Mouse (Mus musculus): ENCODE measurements around the gene Psmc3ip. TPM values are rescaled to one million over a fixed set of nuclear protein-coding genes. Genes with fewer than 3 reads are reported as not detected.

The Psmc3ip gene
- polyA plus RNA-seq, 1 experiment from 2014 or later = 18.1 TPM

DNA sequence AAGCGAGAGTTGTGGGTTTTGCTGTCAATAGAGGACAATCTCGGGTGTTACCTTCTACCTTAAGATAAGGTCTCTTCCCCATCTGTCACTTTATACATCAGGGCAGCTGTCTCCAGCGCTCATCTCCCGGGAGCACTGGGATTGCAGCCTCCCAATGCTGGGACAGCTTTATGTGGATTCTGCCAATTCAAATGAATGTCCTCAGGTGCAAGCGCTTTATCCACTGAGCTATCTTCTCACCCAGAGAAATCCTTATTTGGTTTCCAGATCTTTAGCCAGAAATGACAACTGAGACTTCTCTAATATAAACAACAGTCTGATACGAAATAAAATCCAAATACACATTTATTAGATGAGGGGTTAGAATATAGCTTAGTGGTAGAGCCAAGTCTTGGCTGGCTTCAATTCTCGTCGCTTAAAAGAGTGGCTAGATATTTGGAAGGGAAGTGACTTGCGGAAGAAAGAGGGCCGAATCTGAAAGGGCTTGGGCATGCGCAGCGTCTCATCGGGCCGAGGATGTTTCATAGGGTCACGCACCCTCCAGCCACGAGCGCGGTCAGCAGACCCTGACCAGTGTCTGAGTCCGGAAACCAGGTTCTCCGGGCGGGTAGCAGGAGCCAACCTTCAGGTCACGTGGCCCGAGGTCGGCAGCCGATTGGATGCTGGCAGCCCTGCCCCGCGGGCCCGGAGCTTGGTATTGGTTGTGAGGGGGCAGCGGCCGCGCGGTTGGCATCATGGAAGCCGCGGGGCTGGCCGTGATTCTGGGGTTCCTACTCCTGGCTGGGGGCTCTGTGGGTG, 25.6 kb downstream of the Psmc3ip start, which contains the start of gene Naglu:
TSS of gene Naglu (plus strand) at position 622 of the 798 bp plus-strand sequence.
- Histone ChIP-seq H3K9me3 (ENCODE audit: control insufficient read depth, low read length) (no peaks in the 10 kb centered on the region), H3K36me3 (ENCODE audit: control insufficient read depth, insufficient read depth, low read length) (no peaks in the 10 kb centered on the region), H3K4me3 (ENCODE audit: low read length) (peak within 1 kb of the TSS; percentile 79), H3K4me1 (ENCODE audit: control insufficient read depth, insufficient read depth, low read length) (peaks cover 14% of the 10 kb centered on the region), H3K27me3 (replicated peaks; ENCODE audit: control insufficient read depth, insufficient read depth, low read length) (no peaks in the 10 kb centered on the region), H3K9ac (ENCODE audit: low read depth, low read length) (peak within 1 kb of the TSS; percentile 81), H3K4me2 (ENCODE audit: low read depth, low read length) (peak within 1 kb of the TSS; percentile 96), H3K27ac (ENCODE audit: low read length) (0 out of 2 replicates have a peak within 1 kb of the TSS, but pooled peaks have one; percentile 60)
- WGBS = 5% methylated on average over 35 of the region's 35 CpGs
- ATAC-seq = peak; percentile 88

- Histone ChIP-seq H3K36me3 (ENCODE audit: control insufficient read depth, insufficient read depth, low read length) (no peaks in the 10 kb centered on the region), H3K27me3 (replicated peaks; ENCODE audit: control insufficient read depth, insufficient read depth, low read length) (no peaks in the 10 kb centered on the region), H3K27ac (ENCODE audit: low read length) (peak overlapping the region; percentile 34; the same call in 1 of the 2 replicates), H3K4me3 (ENCODE audit: low read length) (peak overlapping the region; percentile 35), H3K9ac (ENCODE audit: low read depth, low read length) (peak overlapping the region; percentile 44), H3K4me1 (ENCODE audit: control insufficient read depth, insufficient read depth, low read length) (peaks cover 40% of the 10 kb centered on the region), H3K4me2 (ENCODE audit: low read depth, low read length) (peak overlapping the region; percentile 50), H3K9me3 (ENCODE audit: control insufficient read depth, low read length) (no peaks in the 10 kb centered on the region)
- ATAC-seq = peak; percentile 9; the same call in 1 of the 2 replicates
- 17% methylated on average over 18 of the region's 18 CpGs for WGBS
These were observed 28.5 kb downstream of the Psmc3ip start for GRCm38 (mm10) chr11:101066549-101067412.

DNA sequence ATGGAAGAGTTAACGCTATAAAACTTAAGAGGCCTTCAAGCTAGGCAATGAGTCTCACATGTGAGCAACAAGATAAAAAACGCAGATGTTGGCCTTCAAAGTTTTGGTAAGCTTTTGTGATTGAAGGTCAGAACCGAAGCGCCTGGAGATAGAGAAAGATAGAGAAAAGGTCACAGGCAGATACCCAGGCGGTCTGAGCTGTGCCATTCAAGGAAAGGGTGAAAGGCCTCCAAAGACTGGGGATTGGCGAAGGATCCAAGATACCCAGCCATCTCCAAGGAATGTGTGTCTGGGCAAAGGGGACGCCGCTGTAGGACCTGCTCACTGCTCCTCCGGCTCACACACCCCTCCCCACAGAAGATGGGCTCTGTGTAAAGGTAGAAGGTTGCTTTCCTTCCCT, 30.2 kb downstream of the Psmc3ip start:
- Histone ChIP-seq H3K4me1 (ENCODE audit: control insufficient read depth, insufficient read depth, low read length) (peaks cover 51% of the 10 kb centered on the region), H3K4me2 (ENCODE audit: low read depth, low read length) (no peak overlapping the region), H3K9me3 (ENCODE audit: control insufficient read depth, low read length) (no peaks in the 10 kb centered on the region), H3K27ac (ENCODE audit: low read length) (peak overlapping the region; percentile 99; the same call in 1 of the 2 replicates), H3K4me3 (ENCODE audit: low read length) (no peak overlapping the region), H3K9ac (ENCODE audit: low read depth, low read length) (no peak overlapping the region), H3K27me3 (replicated peaks; ENCODE audit: control insufficient read depth, insufficient read depth, low read length) (no peaks in the 10 kb centered on the region), H3K36me3 (ENCODE audit: control insufficient read depth, insufficient read depth, low read length) (no peaks in the 10 kb centered on the region)
- WGBS = 90% methylated on average over 9 of the region's 9 CpGs
- ATAC-seq = no peak

DNA sequence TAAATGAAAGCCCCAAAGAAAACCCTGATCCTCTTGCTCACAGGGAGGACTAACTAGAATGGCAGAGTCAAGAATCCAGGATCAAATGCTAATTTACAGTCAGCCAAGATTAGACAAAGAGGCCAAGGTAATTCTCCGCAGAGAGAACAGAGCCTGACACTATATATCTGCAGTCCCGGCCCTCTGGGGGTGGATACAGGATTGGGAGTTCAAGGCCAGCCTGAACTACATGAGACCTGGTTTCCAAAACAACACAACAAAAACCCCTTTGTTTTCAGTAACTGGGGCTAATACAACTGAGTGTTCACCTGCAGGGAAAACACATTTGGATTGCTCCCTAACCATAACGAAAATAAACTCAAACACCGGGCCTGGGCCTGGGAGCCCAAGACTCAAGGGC, 30.8 kb downstream of the Psmc3ip start:
- Histone ChIP-seq H3K4me2 (ENCODE audit: low read depth, low read length) (no peak overlapping the region), H3K36me3 (ENCODE audit: control insufficient read depth, insufficient read depth, low read length) (no peaks in the 10 kb centered on the region), H3K27me3 (replicated peaks; ENCODE audit: control insufficient read depth, insufficient read depth, low read length) (no peaks in the 10 kb centered on the region), H3K9me3 (ENCODE audit: control insufficient read depth, low read length) (no peaks in the 10 kb centered on the region), H3K9ac (ENCODE audit: low read depth, low read length) (no peak overlapping the region), H3K4me3 (ENCODE audit: low read length) (no peak overlapping the region), H3K4me1 (ENCODE audit: control insufficient read depth, insufficient read depth, low read length) (peaks cover 56% of the 10 kb centered on the region), H3K27ac (ENCODE audit: low read length) (peak overlapping the region; percentile 99)
- 67% methylated on average over 4 of the region's 4 CpGs for WGBS
- ATAC-seq = no peak

GRCm38 (mm10) chr11:101063676-101064327, 31.4 kb downstream of the Psmc3ip start:
- 17% methylated on average over 12 of the region's 12 CpGs for WGBS
- no peaks in the 10 kb centered on the region for H3K27me3 ChIP-seq (replicated peaks; ENCODE audit: control insufficient read depth, insufficient read depth, low read length)
- H3K9ac ChIP-seq (ENCODE audit: low read depth, low read length) = peak overlapping the region; percentile 61
- H3K4me3 ChIP-seq (ENCODE audit: low read length) = no peak overlapping the region
- peak overlapping the region; percentile 29; the same call in 1 of the 2 replicates for H3K4me2 ChIP-seq (ENCODE audit: low read depth, low read length)
- H3K9me3 ChIP-seq (ENCODE audit: control insufficient read depth, low read length) = no peaks in the 10 kb centered on the region
- peak; percentile 81 for ATAC-seq
- H3K4me1 ChIP-seq (ENCODE audit: control insufficient read depth, insufficient read depth, low read length) = peaks cover 62% of the 10 kb centered on the region
- H3K36me3 ChIP-seq (ENCODE audit: control insufficient read depth, insufficient read depth, low read length) = no peaks in the 10 kb centered on the region
- H3K27ac ChIP-seq (ENCODE audit: low read length) = peak overlapping the region; percentile 99

DNA sequence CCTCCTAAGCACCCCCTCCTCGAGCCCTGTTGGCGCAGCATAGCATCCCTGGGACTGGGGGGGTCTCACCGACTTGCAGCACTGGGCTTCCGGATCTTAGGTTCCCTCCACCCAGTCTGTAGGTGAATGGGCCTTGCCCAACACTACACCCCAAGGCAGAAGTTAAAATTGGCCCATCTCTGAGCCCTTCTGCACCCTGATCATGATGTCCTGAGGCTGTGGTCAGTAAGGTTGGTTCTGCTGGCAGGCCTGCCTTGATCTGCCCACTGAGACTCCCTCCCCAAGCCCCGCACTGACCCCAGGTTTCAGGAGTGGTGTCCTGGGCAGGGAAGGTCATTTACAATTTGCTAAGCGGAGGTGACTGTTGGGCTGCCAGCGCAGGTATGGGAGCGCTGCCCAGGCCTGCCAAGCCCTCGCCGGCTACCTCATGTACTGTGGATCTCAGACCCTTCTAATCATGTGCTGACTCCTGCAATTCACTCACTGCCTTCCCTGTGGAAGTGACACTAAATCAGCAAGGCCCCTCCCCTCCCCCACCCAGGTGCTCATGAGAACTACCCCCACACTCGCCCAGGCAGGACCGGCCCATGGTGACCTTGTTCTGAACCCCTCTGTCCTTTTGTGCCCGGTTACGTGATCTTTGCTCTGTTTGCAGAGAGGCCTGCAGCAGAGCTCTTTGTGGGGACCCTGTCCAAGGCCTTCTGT, 32.1 kb downstream of the Psmc3ip start:
- H3K9me3 ChIP-seq (ENCODE audit: control insufficient read depth, low read length) = no peaks in the 10 kb centered on the region
- no peak overlapping the region for H3K4me3 ChIP-seq (ENCODE audit: low read length)
- ATAC-seq = peak; percentile 49; the same call in 1 of the 2 replicates
- no peaks in the 10 kb centered on the region for H3K27me3 ChIP-seq (replicated peaks; ENCODE audit: control insufficient read depth, insufficient read depth, low read length)
- H3K4me2 ChIP-seq (ENCODE audit: low read depth, low read length) = 0 out of 2 replicates have a peak overlapping the region, but pooled peaks have one; percentile 0
- H3K27ac ChIP-seq (ENCODE audit: low read length) = peak overlapping the region; percentile 99
- no peaks in the 10 kb centered on the region for H3K36me3 ChIP-seq (ENCODE audit: control insufficient read depth, insufficient read depth, low read length)
- H3K4me1 ChIP-seq (ENCODE audit: control insufficient read depth, insufficient read depth, low read length) = peaks cover 69% of the 10 kb centered on the region
- WGBS = 57% methylated on average over 14 of the region's 14 CpGs
- peak overlapping the region; percentile 61 for H3K9ac ChIP-seq (ENCODE audit: low read depth, low read length)

DNA sequence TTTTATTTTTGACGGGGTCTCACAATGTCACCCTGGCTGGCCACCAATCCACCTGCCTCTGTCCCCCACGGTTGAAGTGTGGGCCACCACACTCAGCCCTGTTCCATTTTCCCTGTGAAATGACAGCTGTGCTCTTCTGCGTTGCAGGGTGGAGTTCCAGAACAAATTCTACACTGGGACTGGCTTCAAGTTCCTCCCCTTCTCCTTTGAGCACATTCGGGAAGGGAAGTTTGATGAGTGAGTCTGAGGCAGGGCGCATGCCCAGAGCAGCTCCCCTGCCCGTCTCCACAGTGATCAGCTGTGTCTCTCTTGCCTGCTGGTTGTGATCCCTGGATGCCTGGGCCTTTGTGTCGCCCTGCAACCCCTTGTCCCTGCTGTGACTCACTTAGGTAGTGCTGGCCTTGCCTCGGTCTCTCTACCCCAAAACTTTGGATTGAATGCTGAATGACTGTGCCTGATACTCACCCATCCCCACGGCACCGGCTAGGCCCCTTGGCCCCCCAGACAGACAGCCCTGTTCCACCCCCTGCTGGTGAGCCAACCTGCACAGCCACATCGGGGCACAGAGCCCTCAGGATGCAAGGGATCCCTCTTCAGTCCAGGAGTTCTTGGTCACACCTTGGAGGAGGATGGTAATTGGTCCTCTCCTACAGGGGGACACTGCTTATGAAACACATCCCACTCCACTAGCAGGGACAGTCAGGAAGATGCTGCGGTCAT, 32.9 kb downstream of the Psmc3ip start:
- peak overlapping the region; percentile 61; the same call in 1 of the 2 replicates for H3K9ac ChIP-seq (ENCODE audit: low read depth, low read length)
- no peaks in the 10 kb centered on the region for H3K9me3 ChIP-seq (ENCODE audit: control insufficient read depth, low read length)
- peaks cover 75% of the 10 kb centered on the region for H3K4me1 ChIP-seq (ENCODE audit: control insufficient read depth, insufficient read depth, low read length)
- no peak overlapping the region for H3K4me3 ChIP-seq (ENCODE audit: low read length)
- H3K4me2 ChIP-seq (ENCODE audit: low read depth, low read length) = no peak overlapping the region
- no peak for ATAC-seq
- WGBS = 74% methylated on average over 12 of the region's 12 CpGs
- no peaks in the 10 kb centered on the region for H3K27me3 ChIP-seq (replicated peaks; ENCODE audit: control insufficient read depth, insufficient read depth, low read length)
- H3K36me3 ChIP-seq (ENCODE audit: control insufficient read depth, insufficient read depth, low read length) = no peaks in the 10 kb centered on the region
- peak overlapping the region; percentile 99 for H3K27ac ChIP-seq (ENCODE audit: low read length)

- no peaks in the 10 kb centered on the region for H3K36me3 ChIP-seq (ENCODE audit: control insufficient read depth, insufficient read depth, low read length)
- no peak overlapping the region for H3K4me3 ChIP-seq (ENCODE audit: low read length)
- peak overlapping the region; percentile 89 for H3K27ac ChIP-seq (ENCODE audit: low read length)
- no peak for ATAC-seq
- WGBS = 78% methylated on average over 5 of the region's 5 CpGs
- H3K4me2 ChIP-seq (ENCODE audit: low read depth, low read length) = no peak overlapping the region
- H3K4me1 ChIP-seq (ENCODE audit: control insufficient read depth, insufficient read depth, low read length) = peaks cover 80% of the 10 kb centered on the region
- H3K9me3 ChIP-seq (ENCODE audit: control insufficient read depth, low read length) = no peaks in the 10 kb centered on the region
- no peaks in the 10 kb centered on the region for H3K27me3 ChIP-seq (replicated peaks; ENCODE audit: control insufficient read depth, insufficient read depth, low read length)
- no peak overlapping the region for H3K9ac ChIP-seq (ENCODE audit: low read depth, low read length)
These were observed 34.2 kb downstream of the Psmc3ip start for GRCm38 (mm10) chr11:101061049-101061448.
